Mouse (Mus musculus) megakaryocyte, embryonic 14.5 days (primary cell): Measurements from ENCODE around the gene Plekhd1.

Experiments used
- FLI1 ChIP-seq: IDR thresholded peaks from 2 replicates; pipeline ENCODE4 v1.6.1; 2012; ENCODE audit warnings: low read length, inconsistent platforms, mixed read lengths
- GATA1 ChIP-seq: IDR thresholded peaks from 3 replicates; pipeline ENCODE4 v1.6.1; 2012; ENCODE audit warnings: mixed read lengths, low read length, inconsistent platforms, borderline replicate concordance

DNA sequence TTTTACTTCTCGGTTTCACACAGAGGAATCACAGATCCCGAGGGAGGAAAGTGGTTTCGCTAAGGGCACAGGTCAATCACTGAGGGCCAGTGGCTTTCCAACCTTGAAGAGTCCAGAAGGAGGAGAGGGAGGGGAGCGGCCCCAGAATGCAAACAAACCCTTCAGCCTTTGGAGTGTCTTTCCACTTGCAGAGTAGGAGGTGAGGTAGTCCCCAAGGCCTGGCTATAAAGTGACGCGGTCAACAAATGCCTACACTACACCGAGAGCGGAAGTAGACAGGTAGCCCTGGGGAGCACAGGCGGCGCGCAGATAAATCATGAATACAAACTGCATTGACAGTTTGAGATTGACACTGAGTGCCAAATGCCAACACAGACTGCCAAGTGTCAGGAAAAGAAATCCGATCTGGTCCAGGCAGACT, 710 bp upstream of the Plekhd1 start:
- no peak for TF ChIP-seq GATA1
- TF ChIP-seq FLI1: no peak
